Mouse (Mus musculus) kidney, postnatal 25 days (tissue): Measurements from ENCODE around the gene Vmn1r166.
"Not testable (repeated sequence)": the region's sequence is repeated elsewhere in the genome, so short reads cannot be mapped to it uniquely, and the experiment has no call there.

ENCODE experiments used
- DNase-seq, 2 experiments: peaks; one replicate each; pipeline ENCODE4 v3.0.0; 2021; ENCODE audit warnings: mixed read lengths in 2 of 2

Vmn1r166 gene

GRCm38 (mm10) chr7:23251582-23251981 lies at the start of gene Vmn1r166:
TSS of gene Vmn1r166 (minus strand) at chr7:23251682.
- not testable (repeated sequence) for DNase-seq

- DNase-seq: not testable (repeated sequence)
These were observed 49.4 kb upstream of the Vmn1r166 start, which contains the start of gene Nlrp4e for GRCm38 (mm10) chr7:23300892-23301291. TSS of gene Nlrp4e (plus strand) at chr7:23301192.

DNA sequence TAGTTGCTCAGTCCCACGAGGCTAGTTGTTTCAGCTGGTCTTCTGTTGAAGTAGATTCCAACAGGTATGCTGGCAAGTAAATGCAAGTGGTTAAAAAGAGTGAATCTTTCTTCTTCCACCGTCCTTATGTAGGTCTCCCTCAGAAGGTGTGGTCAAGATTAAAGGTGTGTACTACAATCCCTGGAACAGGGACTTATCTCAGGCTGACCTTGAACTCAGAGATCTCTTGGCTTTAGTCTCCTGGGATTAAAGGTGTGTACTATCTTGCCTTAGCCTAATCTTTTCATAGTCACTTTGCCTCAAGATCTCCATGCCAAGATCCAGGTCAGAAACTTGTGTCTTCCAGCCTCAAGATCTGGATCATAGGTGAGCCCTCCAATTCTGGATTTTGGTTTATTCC lies 27.3 kb upstream of the Vmn1r166 start, which contains the start of gene Gm6902:
TSS of gene Gm6902 (minus strand) at position 101 of the 400 bp plus-strand sequence.
- not testable (repeated sequence) for DNase-seq

DNA sequence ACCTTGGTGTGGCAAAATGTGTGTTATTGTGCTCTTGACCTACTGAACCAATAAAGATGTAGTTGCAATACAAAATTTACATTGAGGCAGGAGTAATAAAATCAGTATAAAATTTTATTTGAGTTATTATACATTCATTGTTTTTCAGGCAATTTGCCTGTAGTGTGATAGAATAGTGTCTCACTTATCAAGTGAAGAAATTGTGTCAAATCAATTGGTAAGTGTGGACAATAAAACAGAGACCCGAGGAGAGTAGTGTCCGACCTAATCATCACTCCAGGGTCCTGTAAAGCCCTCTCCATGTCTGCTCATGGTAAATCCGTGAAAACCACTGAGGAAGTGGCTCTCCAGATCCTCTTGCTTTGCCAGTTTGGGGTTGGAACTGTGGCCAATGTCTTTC lies 34.5 kb downstream of the Vmn1r166 start, which contains the start of gene Vmn1r165:
TSS of gene Vmn1r165 (plus strand) at position 301 of the 400 bp plus-strand sequence.
- DNase-seq: not testable (repeated sequence)
